12 mouse cellular contexts compared by ENCODE assay signal in the genomic region with DNA sequence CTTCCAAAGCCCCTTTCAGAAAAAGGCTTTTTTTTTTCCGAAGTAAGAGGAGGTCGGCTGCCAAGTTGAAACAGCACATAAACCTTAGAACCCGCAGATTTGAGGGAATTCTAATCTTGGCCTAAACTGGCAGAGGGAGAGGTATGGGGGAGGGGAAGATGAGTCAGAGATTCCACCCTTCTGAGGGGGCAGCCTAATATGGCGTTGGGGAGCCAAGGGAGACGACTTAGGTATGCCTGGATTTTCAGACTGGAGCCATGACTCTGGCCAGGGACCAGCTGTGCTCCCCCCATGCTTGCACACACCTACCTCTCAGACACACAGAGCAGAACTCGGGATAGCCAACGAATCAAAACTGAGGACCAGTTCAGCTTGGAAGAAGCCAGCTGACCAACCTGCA.
DNase-seq lines count a peak whose midpoint lies in the region; ATAC-seq and TF ChIP-seq lines count a peak whose summit lies in the region.
"Had no signal": no experiment of that assay in that cellular context is flagged by ENCODE, and none has a peak within 500 bp of the region (broad histone marks: within the 10 kb centered on the region; RNA-seq: fewer than 3 reads in every experiment).

No protein-coding gene starts in this region.

- no peaks in the 10 kb centered on the region for H3K36me3 ChIP-seq in heart, postnatal 0 days (replicated peaks; ENCODE audit: control insufficient read depth, insufficient read depth, low read length)
- no peaks in the 10 kb centered on the region for H3K36me3 ChIP-seq in intestine, embryonic 16.5 days (ENCODE audit: control insufficient read depth, insufficient read depth, low read length)
- H3K36me3 ChIP-seq: liver, embryonic 15.5 days had no signal

- peaks cover 28% of the 10 kb centered on the region for H3K4me1 ChIP-seq in heart, postnatal 0 days (ENCODE audit: control insufficient read depth, insufficient read depth)
- H3K4me1 ChIP-seq in intestine, embryonic 16.5 days (ENCODE audit: control insufficient read depth, insufficient read depth, low read length): peaks cover 9% of the 10 kb centered on the region; the same call in 1 of the 2 replicates
- H3K4me1 ChIP-seq: liver, embryonic 15.5 days had no signal

- no peak overlapping the region for H3K27ac ChIP-seq in heart, postnatal 0 days (ENCODE audit: low read depth)
- peak overlapping the region; percentile 65 for H3K27ac ChIP-seq in intestine, embryonic 16.5 days (ENCODE audit: low read length)
- H3K27ac ChIP-seq: hindbrain, postnatal 0 days; liver, embryonic 15.5 days had no signal

- TF ChIP-seq CTCF in heart, postnatal 0 days (IDR thresholded peaks at IDR 0.05; ENCODE audit: low read depth): no peak

- H3K27me3 ChIP-seq in heart, postnatal 0 days (ENCODE audit: control insufficient read depth, insufficient read depth, low read length): no peaks in the 10 kb centered on the region
- H3K27me3 ChIP-seq in intestine, embryonic 16.5 days (replicated peaks; ENCODE audit: control insufficient read depth, insufficient read depth, low read length): no peaks in the 10 kb centered on the region
- H3K27me3 ChIP-seq: liver, embryonic 15.5 days had no signal

- H3K4me3 ChIP-seq in heart, postnatal 0 days (ENCODE audit: low read depth, low read length): no peak overlapping the region
- H3K4me3 ChIP-seq in intestine, embryonic 16.5 days (ENCODE audit: low read length): no peak overlapping the region
- H3K4me3 ChIP-seq: liver, embryonic 15.5 days had no signal

- DNase-seq in heart, postnatal 0 days (ENCODE audit: low spot score): no peak
- DNase-seq in heart, adult 9 months (ENCODE audit: low spot score in 2 of 2): no peak
- peak; percentile 40 for DNase-seq in urinary bladder, postnatal 14 days (ENCODE audit: low spot score)
- no peak for DNase-seq in urinary bladder, postnatal 36 days (ENCODE audit: low spot score in 2 of 2)
- no peak for DNase-seq in layer of hippocampus, adult 18-20 months (ENCODE audit: low spot score in 2 of 2)
- DNase-seq in cerebellum, postnatal 25 days: no peak
- DNase-seq: cerebellum, adult 2 months; kidney, postnatal 25 days; thymus, adult 18-20 months had no signal

- peak; percentile 30; the same call in 1 of the 2 replicates for ATAC-seq in heart, postnatal 0 days (ENCODE audit: insufficient read depth, low read depth)
- ATAC-seq in intestine, embryonic 16.5 days: peak; percentile 63
- ATAC-seq: hindbrain, postnatal 0 days had no signal

- TF ChIP-seq EP300 in heart, postnatal 0 days (IDR thresholded peaks at IDR 0.05; ENCODE audit: low read depth): no peak

- H3K4me2 ChIP-seq in heart, postnatal 0 days (ENCODE audit: low read depth, low read length): no peak overlapping the region
- no peak overlapping the region for H3K4me2 ChIP-seq in intestine, embryonic 16.5 days (ENCODE audit: low read depth, low read length)
- H3K4me2 ChIP-seq: liver, embryonic 15.5 days had no signal

- 35% methylated on average over 7 of the region's 7 CpGs for WGBS in heart, postnatal 0 days
- 59% methylated on average over 7 of the region's 7 CpGs for WGBS in intestine, embryonic 16.5 days

- H3K9ac ChIP-seq in heart, postnatal 0 days (replicated peaks; ENCODE audit: low read depth, low read length): no peak overlapping the region
- no peak overlapping the region for H3K9ac ChIP-seq in intestine, embryonic 16.5 days (ENCODE audit: low read depth, low read length)
- H3K9ac ChIP-seq: liver, embryonic 15.5 days had no signal

- no peaks in the 10 kb centered on the region for H3K9me3 ChIP-seq in heart, postnatal 0 days (replicated peaks; ENCODE audit: control insufficient read depth, low read length)
- no peaks in the 10 kb centered on the region for H3K9me3 ChIP-seq in intestine, embryonic 16.5 days (ENCODE audit: control insufficient read depth, low read length)
- H3K9me3 ChIP-seq: liver, embryonic 15.5 days had no signal
